Mouse (Mus musculus) left cerebral cortex, postnatal 36 days (tissue): ENCODE data around the gene Sgsh. TPM values are rescaled to one million over a fixed set of nuclear protein-coding genes. Genes with fewer than 3 reads are reported as not detected.

Source experiments
- DNase-seq, 2 experiments: peaks; one replicate each; pipeline ENCODE4 v3.0.0; 2021 to 2022; ENCODE audit warnings: low spot score in 2 of 2, mixed read lengths in 1 of 2
- intact Hi-C: fragments of 180-260 bp; cut with DNase I; formaldehyde crosslinking; loops from one replicate; pipeline ENCODE4 v1.15.1; 2025
- microRNA-seq: library from miRNA; unstranded; fragments of <30 nt; microRNA quantifications from one replicate; pipeline ENCODE4 v1.2.0, GENCODE M21; 2022
- total RNA-seq, 2 experiments: library from RNA; stranded (reverse); gene quantifications; 2 replicates each; pipeline ENCODE4 v1.2.3; 2021

The Sgsh gene
- total RNA-seq, 2 experiments from 2014 or later = 4.3 to 4.7 TPM

- intact Hi-C loops = no loop called here
- no peak for DNase-seq
These were observed 32.8 kb downstream of the Sgsh start for GRCm38 (mm10) chr11:119322521-119322920.

- no peak for DNase-seq
- intact Hi-C loops = no loop called here
These were observed 38.6 kb downstream of the Sgsh start for GRCm38 (mm10) chr11:119316720-119317119.

DNA sequence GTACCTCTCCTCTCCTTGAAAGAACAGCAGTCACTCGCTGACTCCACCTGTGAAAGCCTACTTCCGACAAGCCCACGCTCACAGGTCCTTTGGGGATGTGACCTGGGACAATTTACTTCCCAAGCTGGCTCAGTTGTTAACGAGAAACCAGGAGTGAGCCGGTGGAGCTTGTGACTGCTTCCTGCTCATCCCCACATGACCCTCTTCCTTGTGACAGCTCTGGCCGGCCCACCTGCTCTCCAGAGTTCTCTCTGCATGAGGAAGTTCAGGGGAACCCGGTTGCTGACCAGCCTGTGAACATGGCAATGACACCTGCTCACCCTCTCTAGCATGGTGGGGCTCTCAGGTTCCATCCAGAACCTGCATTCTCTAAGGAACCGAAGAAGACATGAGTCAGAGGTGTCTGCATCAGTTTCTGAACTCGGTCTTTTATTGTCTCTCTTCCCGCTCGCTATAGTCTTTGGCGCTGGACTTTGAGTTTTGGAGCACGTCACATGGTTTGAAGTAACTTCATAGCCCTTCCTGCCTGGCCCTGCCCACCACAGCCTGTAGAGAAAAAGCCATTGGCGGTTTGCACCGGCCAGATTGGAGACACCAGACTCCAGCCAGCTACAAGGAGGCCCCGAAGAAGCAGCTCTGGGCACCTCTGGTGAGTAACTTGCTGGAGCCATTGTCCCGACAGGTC, 40.9 kb downstream of the Sgsh start:
- DNase-seq = no peak
- intact Hi-C loops = no loop called here

DNA sequence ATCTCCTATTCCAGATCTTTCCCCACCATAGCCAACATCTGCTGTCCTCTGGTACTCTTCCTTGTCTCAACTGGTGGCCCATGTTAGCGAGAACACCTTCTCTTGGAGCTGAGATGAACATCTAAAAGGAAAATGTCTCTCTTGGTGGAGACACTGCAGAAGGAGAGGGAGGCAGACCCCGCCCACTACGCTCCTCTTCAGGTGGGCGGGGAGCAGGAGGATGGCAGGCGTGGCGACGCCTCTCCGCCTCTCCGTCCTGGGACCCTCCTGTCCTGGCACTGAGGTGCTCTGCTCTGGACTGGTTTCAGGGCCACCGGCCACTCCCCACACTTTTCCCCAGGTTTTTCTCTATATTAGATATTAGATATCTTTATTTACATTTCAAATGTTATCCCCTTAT, 44.7 kb downstream of the Sgsh start:
- intact Hi-C loops = no loop called here
- no peak for DNase-seq

DNA sequence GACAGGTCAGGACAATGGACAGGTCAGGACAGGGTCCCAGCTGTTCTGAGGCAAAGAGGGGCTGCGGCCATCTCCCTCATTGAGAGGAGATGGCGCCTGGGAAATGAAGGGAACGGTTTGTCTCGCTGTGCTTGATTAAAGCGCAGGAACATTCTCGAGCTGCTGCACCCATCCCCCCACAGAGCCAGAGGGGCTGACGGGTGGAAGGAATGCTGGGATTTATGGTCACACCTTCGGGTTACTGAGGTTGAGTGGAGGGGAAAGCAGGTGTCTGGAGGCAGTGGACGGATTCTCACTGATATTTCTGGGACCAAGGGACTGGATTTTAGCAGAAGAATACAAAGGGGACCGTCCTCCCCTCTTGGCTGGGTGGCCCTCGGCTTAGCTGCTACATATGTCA, 47.4 kb downstream of the Sgsh start:
- intact Hi-C loops = loop anchor here (5.0 kb wide), 1 partner anchor 54 kb away; no protein-coding TSS in a partner anchor

GRCm38 (mm10) chr11:119307658-119307867, 47.8 kb downstream of the Sgsh start, which contains the start of gene Card14:
Gene Card14 (plus strand): TSS chr11:119307768.
- DNase-seq = no peak
- intact Hi-C loops = loop anchor here (5.0 kb wide), 1 partner anchor 55 kb away; no protein-coding TSS in a partner anchor

More for the DNA sequence above, 47.4 kb downstream of the Sgsh start:
- no peak for DNase-seq

DNA sequence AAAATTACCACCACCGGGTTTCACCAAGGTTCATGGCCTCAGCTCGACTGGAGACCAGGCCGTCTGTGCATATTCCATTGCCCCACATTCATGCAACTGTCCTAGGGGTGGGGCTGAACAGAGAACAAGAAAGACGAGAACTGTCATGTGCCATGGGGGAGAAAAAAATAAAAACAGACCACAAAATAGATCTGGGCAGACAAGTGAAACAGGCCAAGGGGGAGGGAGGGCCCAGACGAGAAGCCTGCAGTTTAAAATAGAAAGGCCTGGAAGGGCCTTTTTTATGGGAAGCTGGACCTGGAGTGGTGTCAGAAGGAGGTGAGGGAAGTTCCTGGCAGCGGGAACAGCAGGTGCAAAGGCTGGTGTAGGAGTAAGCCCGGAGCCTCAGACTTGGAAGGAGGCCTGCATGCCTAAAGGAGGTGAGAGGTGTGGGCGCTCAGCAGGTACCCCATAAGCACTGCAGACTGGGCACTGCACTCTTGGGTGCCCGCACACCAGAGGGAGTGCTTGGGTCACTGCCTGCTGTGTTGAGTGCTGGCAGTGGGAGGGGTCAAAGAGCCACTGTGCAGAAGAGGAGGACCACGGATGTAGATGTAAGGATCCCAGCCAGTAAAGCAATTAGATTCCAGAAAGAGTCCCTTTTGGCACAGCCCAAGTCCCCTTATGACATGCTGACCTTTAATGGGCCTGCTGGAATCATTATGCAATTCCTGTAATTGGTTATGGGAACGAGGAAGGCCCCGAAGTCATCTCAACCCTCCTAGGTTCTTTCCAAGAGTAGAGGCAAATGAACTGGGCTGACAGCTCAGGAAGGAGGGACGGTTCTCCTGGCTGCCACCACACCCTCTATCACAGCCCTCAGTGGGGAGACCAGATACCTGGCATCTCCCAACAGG, 48.3 kb downstream of the Sgsh start:
- intact Hi-C loops = loop anchor here (5.0 kb wide), 1 partner anchor 55 kb away; no protein-coding TSS in a partner anchor
- DNase-seq = no peak

- no peak for DNase-seq
These were observed 50.2 kb downstream of the Sgsh start for GRCm38 (mm10) chr11:119304904-119305712.

GRCm38 (mm10) chr11:119300986-119301385, 54.4 kb downstream of the Sgsh start:
- DNase-seq = no peak
- intact Hi-C loops = no loop called here

More at GRCm38 (mm10) chr11:119304904-119305712, 50.2 kb downstream of the Sgsh start:
- intact Hi-C loops = loop anchor here (5.0 kb wide), 1 partner anchor 57 kb away; no protein-coding TSS in a partner anchor

DNA sequence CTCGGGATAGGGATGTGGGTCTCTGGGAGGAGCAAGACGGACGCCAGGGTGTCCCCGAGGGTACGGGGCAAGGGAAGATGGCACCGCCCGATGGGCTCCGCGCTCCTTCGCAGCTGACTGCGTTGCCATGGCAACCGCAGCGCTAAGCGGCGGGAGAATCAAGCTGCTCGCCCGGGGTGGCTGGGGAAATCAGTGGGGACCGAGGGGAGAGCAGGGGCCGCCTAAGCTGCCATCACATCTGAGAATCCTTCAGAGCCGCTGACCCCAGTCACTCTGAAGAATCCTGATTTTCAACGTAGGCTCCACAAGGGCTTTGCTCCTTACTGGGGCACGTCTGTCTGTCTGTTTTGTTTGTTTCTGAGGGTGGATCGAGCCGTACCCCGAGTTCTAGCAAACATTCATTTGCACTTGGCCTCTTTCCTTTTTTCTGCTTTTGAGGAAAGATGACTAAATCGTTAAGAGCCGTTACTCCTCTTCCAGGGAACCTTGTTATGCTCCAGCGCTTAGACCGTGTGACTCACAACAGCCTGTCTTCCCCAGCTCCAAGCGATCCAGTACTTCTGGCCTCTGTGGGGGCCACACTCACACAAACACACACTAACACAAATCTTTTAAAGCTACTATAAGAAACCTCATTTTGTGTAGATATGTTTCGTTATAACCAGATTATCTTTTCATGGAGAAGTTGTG, 54.9 kb downstream of the Sgsh start:
- intact Hi-C loops = no loop called here
- no peak for DNase-seq

DNA sequence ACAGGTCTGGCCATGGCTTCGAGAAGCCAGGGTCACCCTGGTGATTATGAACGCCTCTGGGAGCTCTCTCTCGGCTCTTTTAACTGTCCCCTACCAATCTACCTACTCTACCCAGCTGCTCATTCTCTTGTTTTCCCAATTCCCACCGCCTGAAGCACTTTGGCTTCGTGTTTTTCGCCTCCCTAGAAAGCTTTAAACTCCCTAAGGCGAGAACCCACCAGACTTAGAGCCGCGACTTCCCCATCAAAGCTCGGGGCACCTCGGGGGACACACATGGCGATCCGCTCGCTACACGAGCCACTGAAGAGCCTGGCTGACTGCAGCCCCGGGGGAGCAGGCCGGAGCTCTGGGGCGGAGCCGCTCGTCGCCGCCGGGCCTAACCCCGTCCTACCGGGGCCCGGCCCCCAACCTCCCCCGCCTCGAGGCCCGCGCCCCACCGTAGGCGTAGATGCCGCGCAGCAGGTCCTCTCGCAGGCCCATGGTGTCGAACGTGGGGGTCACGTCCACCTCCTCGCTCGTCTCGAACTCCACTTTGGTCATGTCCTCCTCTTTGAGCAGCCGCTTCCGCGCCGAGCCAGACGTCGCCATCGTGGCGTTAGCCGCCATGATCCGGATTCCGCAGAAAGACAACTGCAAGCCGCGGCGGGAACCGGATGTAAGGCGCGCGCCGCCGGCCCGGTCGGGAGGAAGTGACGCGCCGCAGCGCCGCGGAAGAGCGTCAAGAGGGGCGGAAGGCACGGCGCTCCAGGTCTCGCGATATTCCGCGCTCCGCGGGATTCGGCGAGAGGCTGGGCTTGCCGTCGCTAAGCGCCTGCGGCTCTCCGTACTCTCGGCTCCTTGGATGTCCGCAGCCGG, 55.7 kb downstream of the Sgsh start, which contains the start of gene Eif4a3:
Eif4a3 (minus strand) TSS at position 699 of the 855 bp plus-strand sequence.
- peak; percentile 94 to 95 for DNase-seq
- intact Hi-C loops = loop anchor here (2.0 kb wide), 1 partner anchor 191 kb away; the partner anchor contains the start of gene Endov

DNA sequence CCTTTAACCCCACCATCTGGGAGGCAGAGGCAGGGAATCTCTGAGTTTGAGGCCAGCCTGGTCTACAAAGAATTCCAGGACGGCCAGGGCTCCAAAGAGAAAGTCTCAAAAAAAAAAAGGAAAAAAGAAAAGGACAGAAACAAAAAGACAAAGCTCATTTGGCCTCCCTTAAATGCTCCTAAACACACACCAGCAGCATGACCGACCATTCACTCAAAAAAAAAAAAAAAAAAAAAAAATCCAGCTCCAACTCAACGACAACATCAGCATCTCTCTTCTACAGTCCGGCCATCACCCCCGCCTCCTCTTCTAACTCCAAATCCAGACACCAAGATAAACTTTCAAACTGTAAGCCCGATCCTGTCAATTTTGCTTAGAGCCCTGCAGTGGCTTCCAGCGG, 56.4 kb downstream of the Sgsh start:
- intact Hi-C loops = loop anchor here (2.0 kb wide), 1 partner anchor 192 kb away; the partner anchor contains the start of gene Endov
- no peak for DNase-seq

GRCm38 (mm10) chr11:119297996-119298395, 57.3 kb downstream of the Sgsh start:
- intact Hi-C loops = loop anchor here (2.0 kb wide), 1 partner anchor 193 kb away; the partner anchor contains the start of gene Endov
- no peak for DNase-seq

Small RNA genes lying within 50 kb of the gene (microRNA-seq; reads per million reads assigned to microRNA genes)
- not detected for gene Mir1932

Other genes starting within 250 kb of the Sgsh start
- 10 to 100 TPM; 30.5 to 36.2 TPM for gene Tbc1d16, start 127.0 kb downstream of the Sgsh start, total RNA-seq
- 1 to 10 TPM; 1.1 to 1.3 TPM for gene Ccdc40, start 127.0 kb downstream of the Sgsh start, total RNA-seq
- gene Gaa, start 87.6 kb downstream of the Sgsh start, total RNA-seq = 100 to 1,000 TPM; 220 to 253 TPM
- gene Eif4a3, start 55.4 kb downstream of the Sgsh start, total RNA-seq = 10 to 100 TPM; 74.7 to 78.6 TPM
- under 1 TPM; 0.07 to 0.14 TPM for gene Card14, start 47.8 kb downstream of the Sgsh start, total RNA-seq
- gene Slc26a11, start within 50 bp of the Sgsh start, total RNA-seq = 1 to 10 TPM; 3.5 to 4.3 TPM
- gene Rnf213, start 37.6 kb upstream of the Sgsh start, total RNA-seq = 1 to 10 TPM; 2.8 to 3.0 TPM
- gene Endov, start 135.8 kb upstream of the Sgsh start, total RNA-seq = 10 to 100 TPM; 30.6 to 31.0 TPM
- gene Nptx1, start 192.2 kb upstream of the Sgsh start, total RNA-seq = 100 to 1,000 TPM; 240 to 248 TPM
- 10 to 100 TPM; 62.9 to 67.5 TPM for gene Rptor, start 247.4 kb upstream of the Sgsh start, total RNA-seq